Mouse (Mus musculus): Measurements from ENCODE around the gene Rbmx2. TPM values are rescaled to one million over a fixed set of nuclear protein-coding genes. Genes with fewer than 3 reads are reported as not detected.

The Rbmx2 gene
- total and polyA plus RNA-seq, 3 experiments, result 17.0 to 21.2 TPM; not detected in 1

DNA sequence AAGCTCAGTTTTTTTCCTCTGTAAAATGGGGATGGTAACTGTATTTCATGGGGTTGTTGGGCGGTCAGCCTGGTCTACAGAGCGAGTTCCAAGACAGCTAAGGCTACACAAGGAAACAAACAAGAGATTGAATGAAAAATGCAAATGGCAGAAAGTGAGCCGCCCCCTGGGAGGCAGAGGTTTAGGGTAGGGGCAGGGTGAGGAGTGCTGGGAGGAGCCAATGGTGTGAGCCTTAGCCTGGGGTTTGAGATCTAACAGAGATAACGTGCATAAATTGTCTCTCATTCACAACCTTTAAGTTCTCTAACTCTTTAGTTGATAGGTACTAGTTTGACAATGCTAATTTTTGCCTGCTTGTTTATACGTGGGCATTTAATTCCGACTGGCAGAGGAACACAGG, 344 bp upstream of the Rbmx2 start:
- H3K36me3 ChIP-seq (ENCODE audit: control insufficient read depth in 1 of 2, insufficient read depth in 2 of 2, low read length in 2 of 2), result 0 out of 4 replicates have a peak, but pooled peaks cover 0 to 2% of the 10 kb centered on the region in 2 experiments
- no peaks in the 10 kb centered on the region for H3K9me3 ChIP-seq (replicated peaks; ENCODE audit: insufficient read depth, low read length)
- no peak overlapping the region; the same call in 1 of the 2 replicates for H3K27ac ChIP-seq (ENCODE audit: control insufficient read depth, low read depth, low read length)
- peak overlapping the region; percentile 29; the same call in 1 of the 2 replicates for H3K9ac ChIP-seq (ENCODE audit: control insufficient read depth, low read depth, low read length, poor library complexity, severe bottlenecking)
- no peak for DNase-seq (ENCODE audit: low read depth, low spot score)
- H3K79me2 ChIP-seq (ENCODE audit: control insufficient read depth, insufficient read depth, low read length, poor library complexity), result peaks cover 12% of the 10 kb centered on the region
- H3K4me1 ChIP-seq (ENCODE audit: control insufficient read depth in 1 of 2, insufficient read depth in 2 of 2, low read length in 2 of 2), result peaks cover 0 to 8% of the 10 kb centered on the region in 2 experiments; a peak in 2 of 4 replicates
- TF ChIP-seq GATA1 (IDR thresholded peaks at IDR 0.05; ENCODE audit: low read depth, low read length), result peak; percentile 61
- no peak for TF ChIP-seq ZNF384 (IDR thresholded peaks at IDR 0.05; ENCODE audit: low read depth, low read length)
- H3K27me3 ChIP-seq (ENCODE audit: control insufficient read depth in 1 of 2, insufficient read depth in 2 of 2, low read length in 2 of 2), result no peaks in the 10 kb centered on the region
- H3K4me3 ChIP-seq (ENCODE audit: control insufficient read depth in 1 of 2, insufficient read depth in 1 of 2, low read depth in 2 of 2, low read length in 2 of 2), result peak overlapping the region; percentile 34 to 47; a peak in 3 of 4 replicates

DNA sequence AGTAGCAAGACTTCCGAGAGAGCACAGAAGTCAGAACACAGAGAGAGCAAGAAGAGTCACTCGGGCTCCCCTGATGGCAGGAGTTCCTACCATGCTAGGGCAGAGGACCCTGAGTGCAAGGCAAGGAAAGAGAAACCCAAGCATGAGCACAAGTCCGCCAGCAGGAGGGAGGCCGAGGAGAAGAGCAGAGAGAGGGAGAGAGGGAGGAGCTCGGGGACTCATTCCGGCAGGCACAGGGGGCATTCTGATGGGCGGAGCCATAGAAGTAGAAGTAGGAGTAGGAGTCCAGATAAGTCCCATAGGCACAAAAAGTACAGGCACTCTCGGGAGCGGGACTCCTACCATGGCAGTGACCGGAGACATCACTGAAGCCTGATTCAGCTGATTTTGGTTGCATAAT, 14.9 kb downstream of the Rbmx2 start:
- DNase-seq (ENCODE audit: low read depth, low spot score), result no peak
- H3K79me2 ChIP-seq (ENCODE audit: control insufficient read depth, insufficient read depth, low read length, poor library complexity), result no peaks in the 10 kb centered on the region

DNA sequence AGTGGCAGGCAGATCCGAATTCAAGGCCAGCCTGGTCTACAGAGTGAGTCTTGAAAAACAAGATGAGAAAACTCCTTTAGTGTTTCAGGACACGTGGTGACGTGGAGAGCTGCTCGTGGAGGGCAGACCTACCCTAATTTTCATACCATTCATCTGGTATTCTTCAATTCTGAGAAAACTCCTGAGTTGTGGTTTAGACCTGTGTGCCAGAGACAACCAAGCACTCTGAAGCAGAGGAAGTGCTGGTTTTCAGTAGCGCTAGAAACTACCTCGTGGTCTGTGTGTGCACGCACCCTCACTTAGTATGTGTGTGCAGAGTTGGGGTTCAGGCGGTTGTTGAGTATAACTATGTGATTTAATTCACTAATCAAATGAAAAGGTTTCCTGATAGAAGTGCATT, 18.0 kb downstream of the Rbmx2 start:
- Histone ChIP-seq H3K4me1 (ENCODE audit: control insufficient read depth in 1 of 2, insufficient read depth in 2 of 2, low read length in 2 of 2) (no peaks in the 10 kb centered on the region), H3K36me3 (ENCODE audit: control insufficient read depth in 1 of 2, insufficient read depth in 2 of 2, low read length in 2 of 2) (no peaks in the 10 kb centered on the region; a peak in 1 of 4 replicates), H3K4me3 (ENCODE audit: control insufficient read depth in 1 of 2, insufficient read depth in 1 of 2, low read depth in 2 of 2, low read length in 2 of 2) (no peak overlapping the region), H3K27me3 (ENCODE audit: control insufficient read depth in 1 of 2, insufficient read depth in 2 of 2, low read length in 2 of 2) (no peaks in the 10 kb centered on the region), H3K27ac (ENCODE audit: control insufficient read depth, low read depth, low read length) (no peak overlapping the region), H3K9me3 (replicated peaks; ENCODE audit: insufficient read depth, low read length) (no peaks in the 10 kb centered on the region), H3K9ac (ENCODE audit: control insufficient read depth, low read depth, low read length, poor library complexity, severe bottlenecking) (no peak overlapping the region), H3K79me2 (ENCODE audit: control insufficient read depth, insufficient read depth, low read length, poor library complexity) (no peaks in the 10 kb centered on the region)
- no peak for DNase-seq (ENCODE audit: low read depth, low spot score)
- TF ChIP-seq TAL1 (IDR thresholded peaks at IDR 0.05; ENCODE audit: low read length) (no peak), HCFC1 (IDR thresholded peaks at IDR 0.05; ENCODE audit: low read depth, low read length) (no peak), BHLHE40 (IDR thresholded peaks at IDR 0.05; ENCODE audit: borderline replicate concordance, low read depth, low read length) (no peak), EP300 (IDR thresholded peaks at IDR 0.05; ENCODE audit: low read depth in 1 of 2, low read length in 2 of 2) (no peak), RCOR1 (IDR thresholded peaks at IDR 0.05; ENCODE audit: low read depth, low read length) (no peak), TBP (IDR thresholded peaks at IDR 0.05; ENCODE audit: low read depth, low read length) (no peak), SIN3A (IDR thresholded peaks at IDR 0.05; ENCODE audit: low read length) (no peak)

More for the DNA sequence above, 14.9 kb downstream of the Rbmx2 start:
- TF ChIP-seq ZKSCAN1 (IDR thresholded peaks at IDR 0.05; ENCODE audit: low read depth, low read length) (no peak), MAFK (IDR thresholded peaks at IDR 0.05; ENCODE audit: borderline replicate concordance, low read depth, low read length) (no peak), TBP (IDR thresholded peaks at IDR 0.05; ENCODE audit: low read depth, low read length) (no peak), POLR2AphosphoS2 (IDR thresholded peaks at IDR 0.05; ENCODE audit: low read length) (no peak), HCFC1 (IDR thresholded peaks at IDR 0.05; ENCODE audit: low read depth, low read length) (no peak), CHD1 (IDR thresholded peaks at IDR 0.05; ENCODE audit: low read depth, low read length) (no peak), KAT2A (conservative IDR thresholded peaks at IDR 0.05; ENCODE audit: low read depth, low read length) (no peak), MAZ (IDR thresholded peaks at IDR 0.05; ENCODE audit: low read depth, low read length) (no peak), USF1 (IDR thresholded peaks at IDR 0.05; ENCODE audit: low read depth, low read length) (no peak), JUND (IDR thresholded peaks at IDR 0.05; ENCODE audit: low read depth, low read length) (no peak), SMC3 (IDR thresholded peaks at IDR 0.05; ENCODE audit: low read depth, low read length) (no peak), RAD21 (IDR thresholded peaks at IDR 0.05; ENCODE audit: low read depth, low read length) (no peak)
- H3K4me1 ChIP-seq (ENCODE audit: control insufficient read depth in 1 of 2, insufficient read depth in 2 of 2, low read length in 2 of 2), result no peaks in the 10 kb centered on the region
- H3K9ac ChIP-seq (ENCODE audit: control insufficient read depth, low read depth, low read length, poor library complexity, severe bottlenecking), result no peak overlapping the region
- H3K36me3 ChIP-seq (ENCODE audit: control insufficient read depth in 1 of 2, insufficient read depth in 2 of 2, low read length in 2 of 2), result no peaks in the 10 kb centered on the region; a peak in 2 of 4 replicates
- no peak overlapping the region for H3K4me3 ChIP-seq (ENCODE audit: control insufficient read depth in 1 of 2, insufficient read depth in 1 of 2, low read depth in 2 of 2, low read length in 2 of 2)
- H3K27ac ChIP-seq (ENCODE audit: control insufficient read depth, low read depth, low read length), result no peak overlapping the region
- H3K27me3 ChIP-seq (ENCODE audit: control insufficient read depth in 1 of 2, insufficient read depth in 2 of 2, low read length in 2 of 2), result no peaks in the 10 kb centered on the region
- H3K9me3 ChIP-seq (replicated peaks; ENCODE audit: insufficient read depth, low read length), result no peaks in the 10 kb centered on the region
